Mouse (Mus musculus) frontal cortex, postnatal 36 days (tissue): ENCODE measurements around the gene C8a.
A peak's percentile ranks its signal among the peaks of the same experiment; 100 is the strongest.

Source experiments
- DNase-seq, 2 experiments: peaks; one replicate each; pipeline ENCODE4 v3.0.0; 2022; ENCODE audit warnings: low spot score in 2 of 2

The C8a gene

DNA sequence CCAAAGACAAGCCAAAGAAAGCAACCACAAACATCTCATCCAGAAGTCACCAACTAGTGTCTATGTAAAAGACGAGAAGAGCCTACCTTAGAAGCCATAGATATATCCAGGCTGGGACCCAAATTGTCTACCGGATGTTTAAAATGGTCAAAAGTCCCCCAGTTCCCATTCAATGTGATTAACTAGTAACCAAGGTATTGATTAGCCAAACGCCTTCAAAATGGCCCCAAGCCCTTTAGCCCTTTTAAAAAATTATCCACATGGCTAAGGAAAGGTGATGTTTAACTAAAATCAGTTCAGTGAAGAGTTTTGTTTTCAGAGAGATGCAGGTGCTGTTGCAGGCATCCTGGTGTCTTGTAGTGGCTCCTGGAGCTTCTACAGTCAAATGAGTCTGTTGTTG lies at the start of gene C8a:
Gene C8a (minus strand): TSS at position 76 of the 400 bp plus-strand sequence.
- DNase-seq: no peak

DNA sequence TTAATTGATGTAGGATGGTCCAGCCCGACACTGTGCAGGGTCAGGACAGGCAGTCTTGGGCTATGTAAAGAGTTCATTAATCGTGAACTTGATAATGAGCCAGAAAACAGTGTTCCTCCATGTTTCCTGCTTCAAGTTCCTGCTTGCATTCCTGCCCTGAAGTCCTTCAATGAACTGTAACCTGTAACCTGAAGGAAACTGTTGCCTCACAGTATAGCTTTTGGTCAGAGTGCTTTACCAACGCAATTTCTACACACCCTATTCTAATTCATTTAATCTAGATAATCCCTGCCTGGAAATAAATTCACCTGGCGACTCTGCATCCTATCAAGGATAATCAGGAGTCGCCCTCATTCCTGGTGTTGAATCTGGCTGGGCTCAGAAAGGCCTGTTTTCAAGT lies 49.2 kb upstream of the C8a start:
- no peak for DNase-seq

DNA sequence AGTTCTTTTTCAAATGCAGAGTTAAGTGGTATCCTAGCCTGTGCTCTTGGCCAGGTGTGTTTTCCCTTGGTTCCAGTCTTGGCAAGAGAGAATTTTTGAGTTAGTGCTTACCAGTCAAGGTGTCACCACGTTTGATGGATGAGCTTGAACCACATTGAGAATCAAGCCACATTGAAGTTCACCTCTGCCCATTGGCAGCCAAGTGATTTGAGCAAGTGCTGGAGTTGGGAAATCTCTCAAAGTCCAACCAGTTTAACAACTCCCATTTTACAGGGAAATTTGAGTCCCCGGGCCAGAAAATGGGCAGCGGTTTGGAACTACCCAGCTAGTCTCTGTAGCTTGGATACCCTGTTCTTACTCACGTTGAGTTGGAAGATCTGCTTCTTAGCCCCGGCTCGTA lies 41.8 kb upstream of the C8a start:
- no peak for DNase-seq

DNA sequence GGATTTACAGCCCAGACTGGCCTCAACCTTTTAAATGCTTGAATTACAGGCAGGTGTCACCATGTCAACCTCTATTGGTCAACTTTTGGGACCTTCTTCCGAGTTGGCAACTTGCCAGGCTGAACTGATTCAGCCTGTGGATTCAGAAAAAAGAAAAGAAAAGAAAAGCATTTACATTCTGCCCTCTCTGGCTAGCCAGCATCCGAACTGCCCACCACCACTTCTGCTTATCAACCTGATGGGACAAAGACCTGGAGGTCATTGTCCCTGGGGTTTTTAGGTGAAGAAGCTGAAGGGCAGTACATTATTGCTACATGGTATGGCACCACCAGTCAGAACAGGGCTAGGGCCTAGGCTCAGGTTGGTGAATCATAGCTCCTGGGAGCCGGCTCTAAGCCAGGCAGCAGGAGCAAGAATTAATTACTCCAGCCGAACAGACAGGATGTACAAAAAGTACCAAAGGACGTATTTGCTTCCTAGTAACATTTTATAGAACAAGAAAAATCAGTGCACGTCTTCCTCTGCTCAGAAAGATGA lies 38.6 kb upstream of the C8a start:
- DNase-seq: no peak

DNA sequence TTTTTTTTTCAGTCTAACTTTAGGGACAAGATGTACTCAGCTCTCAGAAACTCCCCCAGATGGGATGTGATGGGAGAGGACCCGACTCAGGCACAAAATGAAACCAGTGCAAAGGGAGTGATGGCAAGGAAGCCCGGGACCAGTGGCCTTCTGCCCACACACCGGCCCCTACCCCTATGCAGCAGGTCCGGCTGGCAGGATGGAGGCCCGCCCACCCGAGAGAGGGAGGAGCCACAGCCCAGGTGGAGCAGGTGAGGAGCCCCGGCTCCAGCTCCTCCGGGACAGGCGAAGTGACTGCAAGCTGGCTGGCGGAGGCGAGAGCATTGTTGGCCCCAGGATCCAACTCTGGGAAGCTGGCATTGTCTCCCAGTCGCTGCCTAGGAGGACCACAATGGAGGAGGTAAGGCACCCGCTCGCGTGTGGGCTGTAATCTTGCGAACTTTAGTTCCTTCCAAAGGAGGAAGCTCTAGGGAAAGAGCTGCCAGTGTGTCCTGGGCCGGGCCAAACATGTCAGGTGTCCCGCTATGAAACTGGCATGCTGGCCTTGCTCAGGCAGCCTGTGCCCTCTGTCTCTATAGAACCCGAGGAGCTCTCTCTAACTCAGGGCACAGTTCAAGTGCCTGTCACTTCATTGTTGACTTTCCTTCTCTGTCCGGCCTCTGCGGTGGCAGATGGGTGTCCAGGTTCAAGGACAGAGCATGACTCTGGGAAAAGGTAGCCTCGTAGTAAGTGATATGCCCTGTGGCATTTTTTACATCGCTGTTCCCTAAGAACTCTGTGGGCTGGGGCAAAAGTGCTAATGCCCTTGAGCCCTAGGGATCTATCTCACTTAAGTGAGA lies 37.3 kb upstream of the C8a start, which contains the start of gene Fyb2:
Gene Fyb2 (plus strand): TSS at position 166 of the 839 bp plus-strand sequence.
- no peak for DNase-seq

DNA sequence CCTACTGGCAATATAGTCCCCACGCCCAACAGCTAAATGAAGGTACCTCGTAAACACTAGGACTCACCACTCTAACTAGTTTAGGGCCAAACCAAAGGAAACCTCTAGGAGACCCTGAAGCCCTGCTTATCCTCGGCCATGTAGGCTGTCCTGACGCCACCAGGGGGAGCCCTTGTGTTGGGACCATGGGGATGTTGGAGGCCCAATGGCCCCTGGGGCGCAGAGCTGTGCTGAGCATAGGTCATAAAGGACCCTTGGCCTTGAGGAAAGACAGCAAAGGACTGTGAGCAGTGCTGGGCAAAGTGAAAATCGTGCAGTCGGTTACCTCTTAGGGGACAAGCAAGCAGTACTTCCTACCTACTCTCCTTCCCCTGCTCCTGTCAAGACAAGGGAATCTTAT lies 35.5 kb upstream of the C8a start:
- peak; percentile 61 to 67 for DNase-seq

DNA sequence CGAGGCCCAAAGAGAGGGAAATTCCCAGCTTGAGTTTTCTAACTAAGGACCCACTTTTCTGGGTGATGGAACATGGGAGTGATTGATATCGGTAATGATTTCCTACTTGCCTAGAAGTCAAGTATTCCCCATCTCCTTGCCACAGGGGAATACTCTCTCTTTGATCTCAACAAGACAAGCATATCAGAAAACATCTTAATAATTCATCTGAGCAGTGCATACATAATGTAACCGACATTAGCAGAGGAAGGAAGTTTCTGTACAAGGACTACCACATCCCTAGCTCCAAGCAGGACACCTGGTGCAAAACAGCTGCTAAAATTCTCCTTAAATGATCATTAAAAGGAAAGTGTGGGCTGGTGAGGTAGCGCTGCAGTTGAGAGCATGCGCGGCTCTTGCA lies 28.9 kb upstream of the C8a start:
- no peak for DNase-seq

DNA sequence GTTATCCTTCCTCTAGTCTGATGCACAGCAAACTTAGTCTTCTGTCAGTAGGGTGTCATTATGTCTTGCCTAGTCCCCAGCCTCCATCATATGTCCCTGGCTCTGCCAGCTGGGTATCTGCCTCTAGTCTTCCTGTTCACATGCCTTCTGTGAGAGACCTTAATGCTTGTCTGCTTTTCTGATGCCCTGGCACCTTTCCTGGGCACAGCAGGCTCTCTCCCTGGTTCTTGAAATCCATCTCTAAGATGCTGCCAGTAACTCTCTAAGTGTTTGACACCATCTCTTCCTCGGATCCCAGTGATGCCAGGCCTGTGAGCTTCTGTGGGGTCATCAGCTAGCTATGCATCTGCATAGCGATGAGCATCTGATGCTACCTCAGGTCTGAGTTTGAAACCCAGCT lies 26.6 kb upstream of the C8a start:
- no peak for DNase-seq

DNA sequence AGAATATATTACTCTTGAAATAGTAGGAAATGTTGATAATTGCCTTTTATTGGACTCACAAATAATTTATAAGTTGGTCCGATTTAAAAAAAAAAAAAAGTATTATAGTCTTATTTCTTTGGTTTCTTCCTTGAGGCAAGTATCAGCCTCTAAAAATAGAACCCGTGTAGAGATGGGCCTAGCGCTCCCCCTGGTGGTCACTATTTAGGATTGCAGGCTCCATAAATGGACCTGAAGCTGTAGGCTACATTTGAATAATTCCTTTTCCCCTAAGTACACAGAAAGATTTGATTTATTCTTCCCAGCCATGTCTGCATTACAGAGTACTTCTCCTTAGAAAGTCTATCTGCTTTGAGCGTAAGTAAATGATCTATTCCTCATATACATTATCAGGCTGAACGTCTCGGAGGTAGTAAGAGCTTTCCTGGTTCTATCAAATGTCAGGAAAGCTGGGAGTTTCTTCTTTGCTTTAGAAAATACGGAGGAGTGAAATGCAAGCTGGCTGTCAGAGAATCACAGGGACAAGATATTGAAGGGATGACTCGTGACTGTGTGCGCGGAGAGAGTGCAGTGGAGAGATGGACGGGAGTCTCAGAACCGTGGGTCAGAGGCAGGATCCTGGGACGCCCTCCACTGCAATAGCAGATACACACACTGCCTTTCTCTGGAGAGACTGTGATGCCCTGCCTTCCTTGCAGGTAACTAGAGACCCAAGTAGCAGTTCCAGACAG lies 18.0 kb upstream of the C8a start:
- DNase-seq: peak; percentile 66 to 76

DNA sequence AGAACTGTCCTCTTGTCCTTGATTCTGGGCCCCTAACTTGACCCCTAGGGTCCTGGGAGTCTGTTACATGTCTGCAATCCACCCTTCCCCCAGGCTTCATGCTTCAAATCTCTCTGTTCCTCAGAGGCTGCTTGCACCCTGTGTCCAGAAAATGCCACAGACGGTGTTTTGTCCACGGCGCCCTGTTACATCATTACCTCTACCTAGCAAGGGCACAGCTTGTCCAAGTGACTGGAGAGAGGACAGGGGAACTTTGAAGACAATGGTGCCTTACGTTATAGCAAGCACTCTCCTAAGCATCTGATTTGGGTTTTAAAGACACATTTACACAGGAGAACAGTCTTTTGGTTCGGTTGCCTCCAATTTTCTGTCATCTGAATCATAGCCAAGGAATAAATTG lies 17.4 kb upstream of the C8a start:
- DNase-seq: peak in 1 of 2 experiments; percentile 22

DNA sequence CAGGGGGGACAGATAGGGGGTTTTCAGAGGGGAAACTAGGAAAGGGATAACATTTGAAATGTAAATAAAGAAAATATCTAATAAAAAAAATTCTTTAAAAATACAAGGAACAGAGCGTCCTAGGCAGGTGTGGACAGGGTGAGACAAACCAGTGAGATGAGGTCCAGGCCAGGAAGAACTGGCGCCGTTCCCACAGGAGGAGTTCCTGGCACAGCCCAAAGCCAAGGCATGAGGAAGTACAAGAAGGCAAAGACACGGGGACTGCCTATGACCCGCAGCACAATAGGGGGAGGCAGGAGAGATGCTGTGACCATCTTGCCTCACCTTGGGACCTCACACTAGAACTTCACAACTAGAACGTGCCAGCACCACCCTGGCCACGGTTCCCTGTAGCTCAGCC lies 15.5 kb upstream of the C8a start:
- DNase-seq: no peak

DNA sequence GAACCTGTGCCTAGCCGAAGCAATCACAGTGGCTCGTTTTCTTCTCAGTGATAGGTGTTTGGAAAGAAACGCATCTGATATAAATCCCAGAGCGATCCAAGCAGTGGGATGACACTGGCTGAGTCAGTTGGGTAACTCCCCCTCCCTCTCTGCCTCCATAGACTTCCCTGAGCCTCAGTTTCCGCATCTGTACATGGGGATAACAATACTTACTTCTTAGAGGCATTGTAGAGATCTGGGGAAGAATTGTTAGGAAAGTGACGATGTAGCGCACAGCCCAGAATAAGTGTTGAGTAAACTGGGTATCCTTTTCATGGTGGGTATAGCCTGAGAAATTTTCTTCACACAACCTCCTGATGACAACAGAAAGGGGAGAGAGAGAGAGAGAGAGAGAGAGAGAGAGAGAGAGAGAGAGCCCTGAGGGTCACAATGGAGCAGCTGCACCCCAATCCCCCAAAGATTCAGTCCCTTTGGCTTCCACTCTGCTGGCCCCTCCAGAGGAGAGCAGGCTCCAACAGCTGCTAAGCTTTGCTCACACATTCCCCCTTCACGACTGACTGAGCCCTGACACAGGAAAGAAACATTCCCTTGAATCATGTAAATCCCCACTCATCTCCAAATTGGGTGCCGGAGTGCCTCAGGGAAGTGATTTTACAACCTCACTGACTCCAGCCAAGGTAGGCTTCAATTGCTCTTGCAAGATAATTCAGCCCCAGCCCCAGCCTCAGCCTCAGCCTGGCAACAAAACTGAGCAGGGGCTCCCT lies 12.5 kb upstream of the C8a start:
- DNase-seq: no peak

DNA sequence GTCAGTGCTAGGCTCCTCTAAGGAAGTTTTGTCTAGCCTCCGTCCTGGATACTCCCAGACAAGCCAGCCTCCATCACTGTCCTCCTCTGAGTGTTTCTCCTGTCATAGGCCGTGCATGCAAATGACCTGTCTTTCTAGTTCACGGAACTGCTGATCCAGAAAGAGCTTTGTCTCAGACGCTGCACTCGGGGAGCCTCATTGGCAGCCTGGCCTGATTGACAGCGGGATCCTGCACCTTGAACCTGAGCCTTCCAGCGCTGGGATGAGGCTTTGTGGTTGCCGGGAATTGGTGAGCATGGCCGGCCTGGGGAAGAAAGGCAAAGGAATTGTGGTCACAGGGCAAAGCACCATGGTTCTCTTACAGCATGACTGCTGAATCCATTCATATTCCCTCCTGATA lies 11.3 kb upstream of the C8a start:
- DNase-seq: no peak

DNA sequence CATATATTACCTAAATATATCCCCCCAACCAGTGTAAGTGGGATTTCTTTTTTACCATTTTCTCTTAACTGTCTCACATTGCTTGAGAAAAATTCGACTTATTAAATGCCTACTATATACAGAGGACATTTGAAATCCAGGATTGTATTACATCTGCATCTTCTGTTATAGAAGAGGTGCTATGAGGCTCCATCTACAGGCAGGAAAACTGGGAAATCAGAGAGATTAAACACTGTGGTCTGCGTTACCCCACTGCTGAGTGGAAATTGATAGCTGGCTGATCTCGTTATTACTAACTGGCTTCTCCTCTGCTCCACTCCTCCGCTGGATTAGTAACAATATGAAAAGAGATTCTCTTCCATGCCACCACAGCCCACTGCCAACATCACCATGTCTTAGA lies 366 bp downstream of the C8a start:
- DNase-seq: no peak

DNA sequence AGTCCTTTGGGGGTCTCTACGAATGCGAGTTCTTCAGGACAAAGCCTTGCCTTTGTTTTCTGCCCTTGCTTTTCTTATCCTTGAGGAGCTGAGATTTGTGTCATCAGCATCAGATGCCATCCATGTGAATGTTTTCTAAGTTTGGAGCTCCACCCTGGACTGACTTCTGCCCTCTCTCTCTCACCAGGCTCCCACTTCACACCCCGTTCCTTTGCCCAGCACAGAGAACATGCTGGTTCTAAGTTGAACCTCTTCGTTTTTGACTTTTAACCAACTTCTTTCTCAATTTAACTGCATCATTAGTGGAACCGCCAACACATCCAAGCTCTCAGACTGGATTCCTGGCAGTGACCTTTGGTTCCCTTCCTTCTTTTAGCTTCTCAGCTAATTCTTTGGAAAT lies 6.0 kb downstream of the C8a start:
- no peak for DNase-seq

DNA sequence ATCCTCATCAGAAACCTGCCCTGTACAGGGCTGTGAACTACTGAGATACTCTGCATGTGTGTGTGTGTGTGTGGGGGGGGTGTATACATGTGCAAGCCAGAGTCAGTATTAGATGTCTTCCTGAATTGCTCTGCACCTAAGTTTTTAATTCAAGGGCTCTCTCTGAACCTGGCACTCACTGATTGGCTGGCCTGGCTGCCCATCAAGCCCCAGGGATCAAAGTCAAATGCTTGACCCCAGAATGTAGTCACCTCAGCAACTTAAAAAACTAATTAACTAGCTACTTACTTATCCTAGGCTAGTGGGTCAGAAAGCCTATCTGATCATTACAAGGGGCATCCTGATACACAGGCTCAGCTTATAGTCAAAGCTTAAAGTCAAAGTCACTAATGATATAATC lies 6.6 kb downstream of the C8a start:
- no peak for DNase-seq

DNA sequence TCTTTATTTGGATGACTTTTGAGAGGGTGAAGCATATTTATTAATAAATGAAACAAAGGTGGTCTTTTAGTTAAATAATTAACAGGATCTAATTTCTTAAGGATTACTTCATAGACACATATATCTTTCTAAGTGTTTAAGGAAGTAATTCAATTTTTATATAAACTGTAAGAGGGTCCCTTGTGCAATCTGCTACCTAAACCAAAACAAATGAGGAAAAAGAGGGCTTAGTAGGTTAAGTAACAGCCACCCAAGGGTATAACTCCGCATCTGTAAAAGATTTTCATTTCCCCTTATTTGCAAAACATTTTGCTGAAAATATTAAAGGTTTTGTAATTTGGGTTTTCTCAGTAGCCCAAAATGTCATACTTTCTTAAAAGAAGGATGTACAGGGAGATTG lies 11.8 kb downstream of the C8a start:
- DNase-seq: no peak

DNA sequence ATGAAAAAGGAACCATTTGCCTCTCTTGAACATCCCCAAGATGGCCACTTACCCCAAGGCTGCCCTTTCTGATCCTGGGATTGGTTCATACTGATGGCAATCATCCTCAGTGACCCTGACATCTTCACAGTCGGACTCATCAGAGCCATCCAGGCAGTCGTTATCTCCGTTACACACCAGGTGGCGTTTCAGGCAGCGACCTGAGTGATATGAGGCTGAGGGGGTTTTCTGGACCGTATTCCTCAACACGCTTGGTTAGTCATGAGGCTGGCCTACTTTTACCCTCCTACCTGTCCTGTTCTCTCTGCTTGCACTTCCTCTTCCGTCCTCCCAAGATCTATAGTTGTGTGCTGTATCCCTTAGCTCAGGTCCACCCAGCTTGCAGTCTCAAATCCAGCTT lies 15.0 kb downstream of the C8a start:
- no peak for DNase-seq

DNA sequence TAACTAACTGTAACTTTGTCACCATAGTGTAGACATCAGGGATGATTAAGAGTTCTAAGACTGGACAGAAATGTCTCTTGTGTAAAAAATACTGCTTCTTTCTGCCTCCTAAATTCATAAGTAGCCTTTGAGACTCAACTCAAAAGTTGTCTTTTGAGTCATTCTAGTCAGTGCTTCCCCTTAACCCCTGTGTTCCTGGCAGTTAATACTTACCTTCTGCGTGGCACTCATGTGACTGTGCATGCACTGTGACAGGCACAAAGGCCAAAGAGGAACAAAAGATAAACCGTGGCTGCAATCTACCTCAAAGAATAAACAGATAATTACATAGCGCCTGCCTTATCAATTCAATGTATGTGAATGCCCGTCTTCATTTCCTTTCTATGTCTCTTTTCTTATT lies 18.4 kb downstream of the C8a start:
- DNase-seq: no peak

DNA sequence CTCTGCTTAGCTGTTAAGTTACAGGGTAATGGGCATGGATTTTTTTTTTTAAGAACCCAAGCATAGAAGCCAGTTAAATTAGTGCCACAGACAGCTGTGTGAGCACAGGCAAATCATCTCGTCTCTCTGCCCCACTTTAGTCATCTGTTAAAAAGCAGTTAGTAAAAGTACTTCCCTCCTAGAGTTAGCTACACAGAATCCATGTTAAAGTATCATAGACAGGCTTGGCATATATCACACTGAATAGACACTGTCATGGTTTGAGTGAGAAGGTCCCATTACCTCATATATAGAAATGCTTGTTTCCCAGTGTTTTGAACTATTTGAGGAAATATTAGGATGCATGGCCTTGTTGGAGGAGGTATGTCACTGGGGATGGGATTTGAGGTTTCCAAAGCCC lies 19.2 kb downstream of the C8a start, which contains the start of gene Gm17662:
Gene Gm17662 (plus strand): TSS at position 301 of the 400 bp plus-strand sequence.
- no peak for DNase-seq

DNA sequence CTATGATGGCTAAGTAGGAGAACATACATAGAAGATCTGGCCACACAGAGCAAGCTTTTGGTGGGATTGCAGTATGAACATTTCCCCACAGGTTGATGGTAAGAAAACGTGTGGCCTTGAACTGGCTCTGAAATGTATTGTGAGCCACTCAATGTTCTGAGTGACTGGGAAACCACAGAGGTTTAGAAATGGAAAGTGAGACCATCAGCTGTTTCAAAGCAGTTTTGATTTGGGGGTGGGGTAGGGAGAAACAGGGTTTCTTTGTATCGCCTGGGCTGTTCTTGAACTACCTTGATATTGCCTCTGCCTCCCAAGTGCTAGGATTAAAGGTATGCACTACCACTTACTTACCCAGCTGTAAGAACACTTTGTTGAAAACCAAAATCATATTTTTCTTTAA lies 21.0 kb downstream of the C8a start:
- DNase-seq: no peak

DNA sequence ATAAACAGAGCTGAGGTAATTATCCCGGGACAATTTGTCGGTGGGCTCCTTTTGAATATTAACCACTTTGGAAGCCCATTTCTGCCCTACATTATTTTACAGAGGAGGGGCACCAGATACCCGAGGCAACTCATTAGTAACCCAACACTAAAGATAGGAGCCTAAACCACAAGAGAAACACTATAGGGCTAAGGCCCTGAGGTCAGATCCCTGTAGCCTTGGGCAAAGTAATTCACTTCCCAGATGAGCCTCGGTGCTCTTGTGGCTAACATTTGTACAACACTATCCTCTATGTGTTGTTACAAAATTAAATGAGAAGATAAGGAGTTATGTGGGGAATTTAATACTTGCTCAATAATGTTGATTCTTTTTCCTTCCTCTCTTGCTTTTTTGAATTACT lies 32.7 kb downstream of the C8a start:
- no peak for DNase-seq
